ENCODE assay signal across 23 mouse cellular contexts in genomic region chr6:117201396-117201795, GRCm38 (mm10).
"Had no signal": no experiment of that assay in that cellular context is flagged by ENCODE, and none has a peak within 500 bp of the region (broad histone marks: within the 10 kb centered on the region; RNA-seq: fewer than 3 reads in every experiment).

No protein-coding gene starts in this region.

- H3K36me3 ChIP-seq: heart, embryonic 12.5 days; hindbrain, embryonic 13.5 days; hindbrain, embryonic 15.5 days; kidney, embryonic 15.5 days; limb, embryonic 13.5 days; limb, embryonic 15.5 days had no signal

- H3K27me3 ChIP-seq: hindbrain, embryonic 13.5 days; hindbrain, embryonic 15.5 days; kidney, embryonic 15.5 days; limb, embryonic 15.5 days had no signal

- H3K9ac ChIP-seq: heart, embryonic 12.5 days; hindbrain, embryonic 13.5 days; hindbrain, embryonic 15.5 days; kidney, embryonic 15.5 days; limb, embryonic 13.5 days; limb, embryonic 15.5 days had no signal

- DNase-seq: gastrocnemius, postnatal 14 days; gastrocnemius, postnatal 36 days; heart, adult 11 months; heart, adult 2 months; heart, postnatal 14 days; heart, postnatal 36 days; kidney, adult 11 months; kidney, adult 2 months; kidney, adult 9 months; kidney, postnatal 14 days; kidney, postnatal 36 days; layer of hippocampus, adult 9-11 months; layer of hippocampus, postnatal 36 days; left cerebral cortex, postnatal 4 days had no signal

- H3K4me3 ChIP-seq: heart, adult 2 months; heart, embryonic 12.5 days; hindbrain, embryonic 13.5 days; hindbrain, embryonic 15.5 days; kidney, embryonic 15.5 days; limb, embryonic 13.5 days; limb, embryonic 15.5 days had no signal

- H3K4me2 ChIP-seq: heart, embryonic 12.5 days; hindbrain, embryonic 13.5 days; hindbrain, embryonic 15.5 days; kidney, embryonic 15.5 days; limb, embryonic 13.5 days; limb, embryonic 15.5 days had no signal

- ATAC-seq: hindbrain, postnatal 0 days; intestine, embryonic 16.5 days had no signal

- H3K4me1 ChIP-seq: hindbrain, embryonic 13.5 days; hindbrain, embryonic 15.5 days; limb, embryonic 13.5 days; limb, embryonic 15.5 days had no signal

- H3K27ac ChIP-seq: heart, adult 2 months; hindbrain, embryonic 13.5 days; hindbrain, embryonic 15.5 days; hindbrain, postnatal 0 days; kidney, embryonic 15.5 days; kidney, postnatal 0 days; limb, embryonic 13.5 days; limb, embryonic 15.5 days had no signal

- H3K9me3 ChIP-seq: heart, embryonic 12.5 days; hindbrain, embryonic 13.5 days; hindbrain, embryonic 15.5 days; kidney, embryonic 15.5 days; limb, embryonic 13.5 days; limb, embryonic 15.5 days had no signal
